ENCODE assay signal across 28 mouse cellular contexts in genomic region chr14:12638762-12639161, GRCm38 (mm10).
"Had no signal": no experiment of that assay in that cellular context is flagged by ENCODE, and none has a peak within 500 bp of the region (broad histone marks: within the 10 kb centered on the region; RNA-seq: fewer than 3 reads in every experiment).

No protein-coding gene starts in this region.

- H3K27ac ChIP-seq: embryonic facial prominence, embryonic 10.5 days; embryonic facial prominence, embryonic 12.5 days; embryonic facial prominence, embryonic 13.5 days; embryonic facial prominence, embryonic 15.5 days; forebrain, embryonic 10.5 days; forebrain, embryonic 12.5 days; forebrain, embryonic 13.5 days; forebrain, embryonic 15.5 days; gastrocnemius, adult 2 months had no signal

- H3K4me1 ChIP-seq: embryonic facial prominence, embryonic 10.5 days; embryonic facial prominence, embryonic 12.5 days; embryonic facial prominence, embryonic 13.5 days; embryonic facial prominence, embryonic 15.5 days; forebrain, embryonic 12.5 days had no signal

- H3K4me3 ChIP-seq: embryonic facial prominence, embryonic 10.5 days; embryonic facial prominence, embryonic 12.5 days; embryonic facial prominence, embryonic 13.5 days; embryonic facial prominence, embryonic 15.5 days; erythroblast, embryonic 14.5 days; forebrain, embryonic 10.5 days; forebrain, embryonic 12.5 days; forebrain, embryonic 13.5 days; forebrain, embryonic 15.5 days; gastrocnemius, adult 2 months had no signal

- H3K9ac ChIP-seq: embryonic facial prominence, embryonic 12.5 days; embryonic facial prominence, embryonic 13.5 days; embryonic facial prominence, embryonic 15.5 days; forebrain, embryonic 12.5 days; forebrain, embryonic 13.5 days; forebrain, embryonic 15.5 days; forebrain, postnatal 0 days had no signal

- H3K4me2 ChIP-seq: embryonic facial prominence, embryonic 12.5 days; embryonic facial prominence, embryonic 13.5 days; embryonic facial prominence, embryonic 15.5 days; forebrain, embryonic 12.5 days; forebrain, embryonic 13.5 days; forebrain, embryonic 15.5 days had no signal

- H3K36me3 ChIP-seq: embryonic facial prominence, embryonic 10.5 days; embryonic facial prominence, embryonic 12.5 days; embryonic facial prominence, embryonic 13.5 days; embryonic facial prominence, embryonic 15.5 days; forebrain, embryonic 10.5 days; forebrain, embryonic 12.5 days; forebrain, embryonic 15.5 days had no signal

- ATAC-seq: forebrain, embryonic 13.5 days; forebrain, embryonic 14.5 days; forebrain, embryonic 15.5 days; forebrain, embryonic 16.5 days; forebrain, postnatal 0 days had no signal

- DNase-seq: cerebellum, adult 18-20 months; cerebellum, adult 2 months; cerebellum, adult 8-10 months; cerebellum, adult 9-10 months; cerebellum, adult 9-11 months; cerebellum, postnatal 10 days; cerebellum, postnatal 14 days; cerebellum, postnatal 25 days; cerebellum, postnatal 36 days; embryo, embryonic 11 days; forebrain, postnatal 0 days; gastrocnemius, adult 2 months; gastrocnemius, postnatal 10 days; gastrocnemius, postnatal 14 days; gastrocnemius, postnatal 25 days; gastrocnemius, postnatal 36 days; heart, adult 18-20 months had no signal

- H3K27me3 ChIP-seq: embryonic facial prominence, embryonic 12.5 days; embryonic facial prominence, embryonic 13.5 days; embryonic facial prominence, embryonic 15.5 days; forebrain, embryonic 12.5 days; forebrain, embryonic 13.5 days; forebrain, embryonic 15.5 days had no signal

- H3K9me3 ChIP-seq: embryonic facial prominence, embryonic 10.5 days; embryonic facial prominence, embryonic 12.5 days; embryonic facial prominence, embryonic 13.5 days; embryonic facial prominence, embryonic 15.5 days; forebrain, embryonic 10.5 days; forebrain, embryonic 12.5 days; forebrain, embryonic 13.5 days; forebrain, embryonic 15.5 days had no signal
